Mouse (Mus musculus): ENCODE measurements around the gene Ush2a.

GRCm38 (mm10) chr1:188639666-188640065 is 377.8 kb downstream of the Ush2a start:
- no peak for TF ChIP-seq POLR2A (IDR thresholded peaks at IDR 0.05; ENCODE audit: insufficient read length, low read depth)
- TF ChIP-seq TCF3 (IDR thresholded peaks at IDR 0.05; ENCODE audit: insufficient read length, low read depth) = no peak
- no peak for TF ChIP-seq MAX (IDR thresholded peaks at IDR 0.05; ENCODE audit: low read depth)
- TF ChIP-seq E2F4 (IDR thresholded peaks at IDR 0.05; ENCODE audit: insufficient read depth) = no peak
- TF ChIP-seq TCF12 (IDR thresholded peaks at IDR 0.05; ENCODE audit: insufficient read depth, poor library complexity, severe bottlenecking) = no peak
- no peak for TF ChIP-seq USF1 (IDR thresholded peaks at IDR 0.05; ENCODE audit: low read depth)
- no peak for TF ChIP-seq POLR2AphosphoS2 (IDR thresholded peaks at IDR 0.05; ENCODE audit: insufficient read length, low read depth)
- TF ChIP-seq REST (IDR thresholded peaks at IDR 0.05; ENCODE audit: insufficient read depth, insufficient read length) = no peak
- TF ChIP-seq MYOD1 (IDR thresholded peaks at IDR 0.05; ENCODE audit: control insufficient read depth in 1 of 3, insufficient read length in 2 of 3, low read depth in 2 of 3) = no peak
- TF ChIP-seq MYOG (IDR thresholded peaks at IDR 0.05; ENCODE audit: control insufficient read depth in 1 of 3, insufficient read depth in 1 of 3, insufficient read length in 2 of 3, low read depth in 2 of 3) = no peak
- TF ChIP-seq SRF (IDR thresholded peaks at IDR 0.05; ENCODE audit: control insufficient read depth, insufficient read length, low read depth) = no peak
- TF ChIP-seq CEBPB (IDR thresholded peaks at IDR 0.05; ENCODE audit: insufficient read depth, poor library complexity, severe bottlenecking) = no peak

Measured in myocyte (in vitro differentiated cells).